Mouse (Mus musculus) midbrain, embryonic 10.5 days (tissue): ENCODE measurements at regions not wholly inside any gene's neighbourhood (a gene's known extent, or its start where the extent isn't known, plus 50 kb on each side); places are given as distances from the start of the nearest gene placed in this dataset.
"Not testable (repeated sequence)": the region's sequence is repeated elsewhere in the genome, so short reads cannot be mapped to it uniquely, and the experiment has no call there.

ENCODE experiments used
- DNase-seq: peaks from one replicate; pipeline ENCODE4 v3.0.0-alpha.2; 2017; ENCODE audit warnings: low spot score
- H3K27ac ChIP-seq: fragments of 300-500 bp; sonication (generic); replicated peaks from 2 replicates; pipeline ENCODE4 v1.5.1; 2016; ENCODE audit warnings: mild to moderate bottlenecking
- H3K27me3 ChIP-seq: fragments of 300-500 bp; sonication (generic); 2 replicates; pipeline ENCODE4 v1.6.1; 2016; ENCODE audit warnings: low read depth, mild to moderate bottlenecking; ENCODE audit not compliant: poor library complexity, severe bottlenecking
- H3K36me3 ChIP-seq: fragments of 300-500 bp; sonication (generic); 2 replicates; pipeline ENCODE4 v1.6.1; 2016; ENCODE audit warnings: mild to moderate bottlenecking, moderate library complexity
- H3K4me1 ChIP-seq: fragments of 300-500 bp; sonication (generic); 2 replicates; pipeline ENCODE4 v1.6.1; 2016
- H3K4me3 ChIP-seq: fragments of 300-500 bp; sonication (generic); 2 replicates; pipeline ENCODE4 v1.5.1; 2016; ENCODE audit warnings: mild to moderate bottlenecking, moderate library complexity
- H3K9me3 ChIP-seq: fragments of 300-500 bp; sonication (generic); replicated peaks from 2 replicates; pipeline ENCODE4 v1.6.1; 2016; ENCODE audit warnings: mild to moderate bottlenecking
- WGBS: fragments of 180-500 bp; shearing (Covaris S2); methylation state at CpG from one replicate; pipeline ENCODE4 v1.1.7; 2016; 5-methylcytosine and 5-hydroxymethylcytosine counted together

GRCm38 (mm10) chr3:6984918-6985317, 364.7 kb upstream of the 1700008P02Rik start:
- Histone ChIP-seq H3K27ac (no peak overlapping the region), H3K4me1 (no peaks in the 10 kb centered on the region), H3K4me3 (no peak overlapping the region), H3K9me3 (no peaks in the 10 kb centered on the region), H3K27me3 (no peaks in the 10 kb centered on the region), H3K36me3 (no peaks in the 10 kb centered on the region)
- 83% methylated on average over 4 of the region's 4 CpGs for WGBS
- DNase-seq = no peak

GRCm38 (mm10) chr3:6957681-6958080, 337.4 kb upstream of the 1700008P02Rik start:
- H3K4me1 ChIP-seq = no peaks in the 10 kb centered on the region
- no peaks in the 10 kb centered on the region for H3K36me3 ChIP-seq
- no peak overlapping the region for H3K4me3 ChIP-seq
- WGBS = 94% methylated on average over 7 of the region's 7 CpGs
- DNase-seq = no peak
- no peak overlapping the region for H3K27ac ChIP-seq
- H3K27me3 ChIP-seq = no peaks in the 10 kb centered on the region
- no peaks in the 10 kb centered on the region for H3K9me3 ChIP-seq

GRCm38 (mm10) chr3:6932535-6933103, 312.4 kb upstream of the 1700008P02Rik start:
- Histone ChIP-seq H3K4me3 (no peak overlapping the region), H3K9me3 (no peaks in the 10 kb centered on the region), H3K4me1 (no peaks in the 10 kb centered on the region), H3K27ac (no peak overlapping the region), H3K27me3 (no peaks in the 10 kb centered on the region), H3K36me3 (no peaks in the 10 kb centered on the region)
- no peak for DNase-seq
- 89% methylated on average over 4 of the region's 4 CpGs for WGBS

- WGBS = 83% methylated on average over 1 of the region's 1 CpGs
- no peaks in the 10 kb centered on the region for H3K4me1 ChIP-seq
- no peak overlapping the region for H3K4me3 ChIP-seq
- DNase-seq = no peak
- no peak overlapping the region for H3K27ac ChIP-seq
- H3K36me3 ChIP-seq = no peaks in the 10 kb centered on the region
- H3K27me3 ChIP-seq = no peaks in the 10 kb centered on the region
- no peaks in the 10 kb centered on the region for H3K9me3 ChIP-seq
These were observed 306.5 kb upstream of the 1700008P02Rik start for GRCm38 (mm10) chr3:6926737-6927136.

GRCm38 (mm10) chr3:6922647-6923046, 302.4 kb upstream of the 1700008P02Rik start:
- H3K9me3 ChIP-seq, H3K27me3 ChIP-seq, DNase-seq, H3K36me3 ChIP-seq, H3K4me1 ChIP-seq, H3K27ac ChIP-seq, H3K4me3 ChIP-seq: not testable (repeated sequence)
- 65% methylated on average over 2 of the region's 2 CpGs for WGBS

GRCm38 (mm10) chr3:6920253-6920652, 300.0 kb upstream of the 1700008P02Rik start:
- WGBS = 91% methylated on average over 3 of the region's 3 CpGs

GRCm38 (mm10) chr3:6887936-6888335, 267.7 kb upstream of the 1700008P02Rik start:
- H3K27ac ChIP-seq = no peak overlapping the region
- no peaks in the 10 kb centered on the region for H3K27me3 ChIP-seq
- no peaks in the 10 kb centered on the region for H3K9me3 ChIP-seq
- DNase-seq = no peak
- H3K4me3 ChIP-seq = no peak overlapping the region
- WGBS = 63% methylated on average over 1 of the region's 1 CpGs
- no peaks in the 10 kb centered on the region for H3K36me3 ChIP-seq
- H3K4me1 ChIP-seq = no peaks in the 10 kb centered on the region

More at GRCm38 (mm10) chr3:6920253-6920652, 300.0 kb upstream of the 1700008P02Rik start:
- no peaks in the 10 kb centered on the region for H3K36me3 ChIP-seq
- no peak overlapping the region for H3K27ac ChIP-seq
- no peaks in the 10 kb centered on the region for H3K4me1 ChIP-seq
- no peak overlapping the region for H3K4me3 ChIP-seq
- no peak for DNase-seq
- no peaks in the 10 kb centered on the region for H3K9me3 ChIP-seq
- H3K27me3 ChIP-seq = no peaks in the 10 kb centered on the region

- no peaks in the 10 kb centered on the region for H3K4me1 ChIP-seq
- no peaks in the 10 kb centered on the region for H3K9me3 ChIP-seq
- WGBS = 88% methylated on average over 7 of the region's 7 CpGs
- H3K27me3 ChIP-seq = no peaks in the 10 kb centered on the region
- no peaks in the 10 kb centered on the region for H3K36me3 ChIP-seq
- H3K4me3 ChIP-seq = no peak overlapping the region
- no peak for DNase-seq
- H3K27ac ChIP-seq = no peak overlapping the region
These were observed 266.9 kb upstream of the 1700008P02Rik start for GRCm38 (mm10) chr3:6887053-6887700.

- no peaks in the 10 kb centered on the region for H3K36me3 ChIP-seq
- DNase-seq = no peak
- no peaks in the 10 kb centered on the region for H3K27me3 ChIP-seq
- no peaks in the 10 kb centered on the region for H3K9me3 ChIP-seq
- WGBS = 85% methylated on average over 4 of the region's 4 CpGs
- no peaks in the 10 kb centered on the region for H3K4me1 ChIP-seq
- no peak overlapping the region for H3K4me3 ChIP-seq
- H3K27ac ChIP-seq = no peak overlapping the region
These were observed 266.2 kb upstream of the 1700008P02Rik start for GRCm38 (mm10) chr3:6886200-6887052.

- no peak overlapping the region for H3K4me3 ChIP-seq
- H3K36me3 ChIP-seq = no peaks in the 10 kb centered on the region
- no peaks in the 10 kb centered on the region for H3K4me1 ChIP-seq
- no peak overlapping the region for H3K27ac ChIP-seq
- no peak for DNase-seq
- no peaks in the 10 kb centered on the region for H3K27me3 ChIP-seq
- H3K9me3 ChIP-seq = no peaks in the 10 kb centered on the region
- 88% methylated on average over 1 of the region's 1 CpGs for WGBS
These were observed 263.2 kb upstream of the 1700008P02Rik start for GRCm38 (mm10) chr3:6883401-6883800.

- H3K27ac ChIP-seq = no peak overlapping the region
- H3K4me3 ChIP-seq = no peak overlapping the region
- no peaks in the 10 kb centered on the region for H3K9me3 ChIP-seq
- no peaks in the 10 kb centered on the region for H3K4me1 ChIP-seq
- no peaks in the 10 kb centered on the region for H3K36me3 ChIP-seq
- no peaks in the 10 kb centered on the region for H3K27me3 ChIP-seq
- DNase-seq = no peak
- WGBS = 85% methylated on average over 5 of the region's 5 CpGs
These were observed 256.0 kb upstream of the 1700008P02Rik start for GRCm38 (mm10) chr3:6876265-6876664.

- Histone ChIP-seq H3K4me3 (no peak overlapping the region), H3K9me3 (no peaks in the 10 kb centered on the region), H3K4me1 (no peaks in the 10 kb centered on the region), H3K27ac (no peak overlapping the region), H3K27me3 (no peaks in the 10 kb centered on the region), H3K36me3 (no peaks in the 10 kb centered on the region)
- DNase-seq = no peak
- 90% methylated on average over 3 of the region's 3 CpGs for WGBS
These were observed 251.9 kb upstream of the 1700008P02Rik start for GRCm38 (mm10) chr3:6872170-6872569.

- H3K9me3 ChIP-seq = no peaks in the 10 kb centered on the region
- DNase-seq = no peak
- no peaks in the 10 kb centered on the region for H3K36me3 ChIP-seq
- no peaks in the 10 kb centered on the region for H3K4me1 ChIP-seq
- H3K4me3 ChIP-seq = no peak overlapping the region
- no peaks in the 10 kb centered on the region for H3K27me3 ChIP-seq
- WGBS = 84% methylated on average over 2 of the region's 2 CpGs
- H3K27ac ChIP-seq = no peak overlapping the region
These were observed 251.5 kb upstream of the 1700008P02Rik start for GRCm38 (mm10) chr3:6871752-6872151.
